Mouse (Mus musculus) thymus, adult 18-20 months (tissue): ENCODE results near the gene Tex21.

Experiments
- DNase-seq, 2 experiments: peaks; one replicate each; pipeline ENCODE4 v3.0.0; 2022; ENCODE audit warnings: mixed read lengths in 2 of 2

Gene Tex21

DNA sequence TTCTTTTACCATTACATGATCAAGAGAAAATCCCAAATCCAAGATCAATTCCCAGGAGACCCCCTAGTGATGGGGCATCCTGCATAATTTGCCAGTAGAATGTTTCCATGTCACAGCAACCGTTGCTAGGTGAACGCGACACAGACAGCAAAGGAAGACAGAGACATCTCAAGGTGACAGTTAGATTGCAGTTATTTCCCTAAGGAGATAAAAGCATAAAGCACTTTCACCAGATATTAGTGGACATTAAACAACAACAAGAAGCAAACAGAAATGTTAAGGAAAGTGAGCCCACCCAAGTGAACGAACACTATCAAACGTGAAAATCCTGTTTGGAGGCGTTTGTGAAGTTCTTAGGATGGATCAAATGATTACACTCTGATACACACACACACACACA is at the start of gene Tex21:
Gene Tex21 (minus strand): TSS at position 101 of the 400 bp plus-strand sequence.
- no peak for DNase-seq

DNA sequence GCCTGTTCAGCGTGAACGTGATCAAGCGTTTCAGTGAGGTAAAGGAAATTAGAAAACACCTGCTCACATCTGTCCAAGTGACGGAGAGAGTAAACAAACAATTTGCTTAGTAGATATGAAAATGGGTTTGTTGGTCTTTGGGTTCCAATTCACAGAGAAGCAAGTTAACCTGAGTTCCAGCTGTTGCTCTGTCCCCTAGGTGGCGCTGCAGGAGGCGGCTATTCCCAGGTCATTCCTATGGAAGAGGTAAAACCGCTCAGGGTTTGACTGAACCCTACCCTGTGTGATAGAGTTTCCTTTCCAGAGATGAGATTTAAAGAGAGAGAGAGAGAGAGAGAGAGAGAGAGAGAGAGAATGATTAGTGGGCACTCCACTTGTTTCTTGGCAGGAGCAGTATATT is 46.6 kb upstream of the Tex21 start:
- DNase-seq, result no peak

DNA sequence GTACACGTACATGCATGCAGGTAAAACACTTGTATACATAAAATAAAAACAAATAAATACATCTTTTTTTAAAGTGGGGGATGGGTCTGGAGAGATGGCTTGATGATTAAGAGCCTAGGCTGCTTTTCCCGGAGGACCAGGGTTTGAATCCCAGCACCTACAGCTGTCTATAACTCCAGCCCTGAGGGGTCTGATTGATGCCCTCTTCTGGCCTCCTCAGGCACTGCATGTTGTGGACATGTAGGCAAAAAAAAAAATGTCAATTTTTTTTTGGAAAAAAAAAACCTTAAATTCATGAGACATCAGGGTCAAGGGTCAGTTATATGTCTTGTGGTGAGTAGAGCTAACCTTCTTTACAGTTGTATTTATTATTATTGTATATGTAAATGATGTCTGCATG is 43.7 kb upstream of the Tex21 start:
- no peak for DNase-seq

DNA sequence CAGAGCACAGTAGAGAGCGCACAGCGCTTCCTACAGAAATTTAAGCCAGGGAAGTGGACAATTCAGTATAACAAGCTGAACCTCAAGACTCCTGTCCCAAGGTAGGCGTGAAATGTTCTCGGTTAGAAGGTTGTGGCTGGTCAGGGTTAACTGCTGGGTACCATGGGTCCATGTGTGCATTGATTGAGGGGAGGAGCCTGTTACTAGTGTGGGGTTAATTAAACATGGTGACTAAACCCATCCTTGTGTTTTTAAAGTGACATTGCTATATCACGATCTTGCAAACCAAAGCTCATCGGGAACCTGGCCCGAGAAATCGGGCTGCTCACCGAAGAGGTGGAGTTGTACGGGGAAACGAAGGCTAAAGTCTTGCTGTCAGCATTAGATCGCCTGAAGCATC is 42.9 kb upstream of the Tex21 start:
- no peak for DNase-seq

DNA sequence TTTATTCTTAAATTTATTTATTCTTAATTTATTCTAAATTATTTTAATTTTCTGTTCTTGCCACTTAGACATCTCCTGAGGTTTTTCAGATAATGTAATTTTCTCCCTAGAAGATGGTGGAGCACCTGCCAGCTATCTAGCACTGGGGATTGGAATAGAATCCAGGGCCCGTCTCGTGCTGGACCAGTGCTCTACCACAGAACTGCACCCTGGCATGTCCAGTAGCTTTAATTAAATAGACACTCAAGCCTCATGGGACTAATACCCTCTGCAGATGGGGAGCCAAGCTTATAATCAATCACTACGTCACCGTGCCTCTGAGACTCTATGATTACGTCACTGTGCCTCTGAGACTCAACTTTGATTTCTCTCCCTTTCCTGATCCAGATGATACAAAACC is 41.9 kb upstream of the Tex21 start:
- no peak for DNase-seq

DNA sequence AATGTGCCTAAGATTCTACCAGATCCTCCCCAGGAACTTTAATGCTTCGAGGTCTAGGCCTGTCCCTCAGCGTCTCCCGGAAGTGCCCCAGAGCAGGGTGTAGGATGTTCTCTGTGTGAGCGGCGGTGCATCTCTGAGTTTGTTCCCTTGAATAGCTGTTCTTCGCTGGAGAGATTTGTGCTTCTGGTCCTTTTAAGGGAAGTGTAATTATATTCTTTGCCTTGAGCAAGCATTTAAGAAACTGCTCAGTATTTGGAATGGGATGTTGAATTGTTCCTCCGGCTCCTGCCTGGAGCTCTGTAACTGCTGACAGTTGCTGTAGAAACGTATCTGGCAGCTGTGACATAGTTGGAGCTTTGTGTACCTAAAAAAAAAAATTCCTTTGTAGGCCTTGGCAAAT is 41.4 kb upstream of the Tex21 start:
- no peak for DNase-seq

DNA sequence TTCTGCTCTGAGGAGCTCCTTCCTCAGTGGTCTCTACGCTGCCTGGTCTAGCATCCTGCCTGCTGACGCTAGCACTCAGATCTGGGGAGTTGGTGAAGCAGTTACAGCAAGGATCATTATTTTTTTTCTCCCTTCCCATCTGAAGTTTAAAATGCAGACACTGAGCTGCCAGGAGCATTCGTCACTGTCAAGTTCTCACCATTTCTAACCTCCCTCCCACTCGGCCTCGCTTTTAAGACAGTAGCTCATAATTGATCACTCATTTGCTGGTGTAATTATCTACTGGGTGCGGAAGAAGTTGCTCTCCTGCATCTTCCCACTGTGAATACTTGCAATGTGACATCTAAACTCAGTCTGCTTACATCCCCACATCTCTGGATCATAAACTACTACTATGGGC is 38.9 kb upstream of the Tex21 start:
- no peak for DNase-seq

DNA sequence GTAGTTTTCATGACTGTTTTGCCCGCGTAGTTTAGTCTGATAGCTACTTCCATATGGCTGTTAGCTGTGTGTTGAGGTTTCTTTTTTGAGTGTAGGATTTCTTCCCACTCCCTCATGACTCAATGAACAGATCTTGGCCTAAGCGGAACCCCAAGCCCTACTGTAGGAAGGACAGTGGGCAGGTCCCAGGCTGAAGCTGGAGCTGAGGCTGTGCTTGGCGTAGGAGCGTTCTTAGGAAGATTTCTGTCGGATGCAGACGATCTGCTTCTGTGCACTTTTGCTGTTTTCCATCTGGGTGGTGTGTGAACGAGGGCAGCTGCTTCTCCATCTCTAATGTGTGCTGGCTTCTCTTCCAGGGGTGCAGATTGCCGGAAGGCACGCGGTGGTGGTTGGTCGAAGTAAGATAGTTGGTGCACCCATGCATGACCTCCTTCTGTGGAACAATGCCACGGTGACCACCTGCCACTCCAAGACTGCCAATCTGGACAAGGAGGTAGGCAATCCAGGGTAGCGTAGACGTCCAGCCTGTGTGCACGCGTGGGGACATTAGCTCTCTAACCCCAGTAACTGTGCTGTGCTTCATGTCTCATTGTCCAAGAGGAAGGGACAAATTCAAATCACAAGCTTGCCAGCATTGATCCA is 36.1 kb upstream of the Tex21 start:
- DNase-seq, result no peak

DNA sequence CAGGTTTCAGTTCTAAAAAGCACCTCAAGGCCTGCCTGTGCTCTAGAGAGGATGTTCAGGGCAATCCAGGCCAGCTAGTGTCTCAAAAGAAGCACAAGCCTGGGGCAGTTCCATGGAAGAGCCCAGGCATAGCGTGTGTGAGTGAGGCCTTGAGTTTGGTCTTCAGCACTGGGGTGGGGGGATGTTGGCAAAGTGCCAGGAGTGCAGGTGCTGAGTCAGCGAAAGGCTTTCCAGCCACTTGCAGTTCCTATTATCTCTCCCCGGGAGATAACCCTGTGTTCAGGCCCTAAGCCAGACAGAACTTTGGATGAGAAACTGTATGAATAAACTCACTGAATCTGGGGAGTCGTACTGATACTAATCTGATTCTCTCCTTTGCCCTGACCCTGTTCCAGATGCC is 35.6 kb upstream of the Tex21 start:
- no peak for DNase-seq

DNA sequence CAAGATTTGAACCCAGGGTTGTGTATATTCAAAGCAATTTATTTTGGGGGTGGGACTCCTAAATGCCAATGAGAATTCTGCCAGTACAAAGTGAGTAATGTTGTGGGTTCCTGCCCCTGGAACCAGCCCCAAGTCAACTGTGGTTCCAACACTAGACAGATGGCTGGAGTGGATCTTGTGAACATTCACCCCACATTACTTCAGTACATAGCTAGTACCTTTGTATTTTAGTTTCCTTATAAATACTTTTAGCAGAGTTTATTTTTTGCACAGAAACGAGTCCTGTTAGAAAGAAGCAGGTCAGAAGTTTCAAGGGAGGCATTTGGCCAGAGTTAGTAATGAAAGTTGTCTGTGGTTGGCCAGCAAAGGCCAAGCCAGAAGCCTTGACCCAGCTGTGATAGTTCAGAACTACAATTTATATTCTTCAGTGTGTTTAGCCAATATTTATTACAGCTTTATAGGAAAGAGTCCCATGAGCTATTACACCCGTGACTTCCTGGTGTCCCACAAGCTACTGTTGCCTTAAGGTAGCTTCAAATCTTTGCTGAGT is 34.6 kb upstream of the Tex21 start:
- DNase-seq, result no peak

DNA sequence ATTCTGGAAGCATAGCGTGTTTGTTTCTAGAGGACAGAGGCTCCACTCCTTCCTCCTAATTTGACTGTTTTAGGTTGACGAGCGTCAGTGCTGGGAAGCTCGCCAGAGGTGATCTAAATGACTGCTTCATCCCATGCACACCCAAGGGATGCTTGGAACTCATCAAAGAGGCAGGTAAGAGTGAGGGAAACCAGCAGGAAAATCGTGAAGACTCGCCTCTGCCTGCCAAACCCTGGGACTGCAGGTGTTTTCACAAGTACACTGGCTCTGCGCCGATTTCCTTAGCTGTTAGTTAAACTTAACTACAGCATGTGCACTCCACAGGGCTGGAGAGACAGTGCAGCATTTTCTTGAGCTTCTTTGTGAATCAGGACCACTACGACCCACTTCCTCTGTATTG is 34.0 kb upstream of the Tex21 start:
- no peak for DNase-seq

DNA sequence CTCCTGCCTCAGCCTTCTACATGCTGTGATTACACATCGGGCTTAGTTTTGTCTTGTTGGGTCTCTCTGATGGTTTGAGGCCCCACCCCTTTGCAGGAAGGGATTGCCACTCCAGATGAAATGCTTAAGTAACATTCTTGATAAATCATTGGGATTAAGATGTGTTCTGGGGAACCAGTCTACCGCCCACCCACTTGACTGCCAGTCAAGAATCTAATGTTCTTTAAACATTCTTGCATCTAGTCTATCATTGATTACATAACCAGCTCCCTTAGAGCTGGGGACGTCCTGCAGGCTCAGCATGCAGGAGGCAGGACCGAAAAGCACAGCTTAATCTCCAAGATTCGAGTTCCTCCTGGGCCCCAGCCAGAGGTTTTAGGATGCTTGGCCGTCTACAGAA is 31.7 kb upstream of the Tex21 start:
- no peak for DNase-seq

DNA sequence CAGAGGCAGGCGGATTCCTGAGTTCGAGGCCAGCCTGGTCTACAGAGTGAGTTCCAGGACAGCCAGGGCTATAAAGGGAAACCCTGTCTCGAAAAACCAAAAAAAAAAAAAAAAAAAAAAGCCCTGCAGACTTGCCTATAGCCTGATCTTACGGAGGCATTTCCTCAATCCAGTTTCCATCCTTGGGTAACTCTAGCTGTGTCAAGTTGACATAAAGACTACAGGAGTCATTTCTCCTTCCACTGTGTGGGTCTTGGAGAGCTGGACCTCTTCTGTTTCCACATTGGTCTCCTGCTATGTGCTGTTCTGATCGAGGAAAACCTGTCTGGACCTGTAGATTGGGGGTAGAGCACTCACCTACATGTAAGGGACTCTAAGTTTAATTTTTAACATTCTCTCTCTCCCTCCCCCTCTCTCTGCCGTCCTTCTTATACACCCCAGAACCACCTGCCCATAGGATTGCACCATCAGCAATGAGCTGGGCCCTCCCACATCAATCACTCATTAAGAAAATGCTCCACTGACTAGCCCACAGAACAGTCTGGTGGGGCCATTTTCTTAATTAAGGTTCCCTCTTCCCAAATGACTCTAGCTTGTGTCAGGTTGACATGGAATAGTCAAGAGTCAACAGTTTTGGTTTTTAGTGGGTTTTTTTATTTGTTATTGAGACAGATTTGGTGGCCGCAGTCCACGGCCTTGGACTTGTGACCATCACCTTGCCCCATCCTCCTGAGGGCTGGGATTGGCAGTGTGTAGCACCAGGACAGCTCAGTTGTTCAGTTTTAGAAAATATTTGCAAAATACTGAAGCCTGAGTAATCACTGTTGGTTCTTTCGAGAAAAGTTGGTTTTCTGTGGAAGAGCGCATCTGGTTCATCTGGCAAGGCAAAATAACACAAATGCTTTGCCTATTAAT is 26.3 kb upstream of the Tex21 start:
- no peak for DNase-seq

DNA sequence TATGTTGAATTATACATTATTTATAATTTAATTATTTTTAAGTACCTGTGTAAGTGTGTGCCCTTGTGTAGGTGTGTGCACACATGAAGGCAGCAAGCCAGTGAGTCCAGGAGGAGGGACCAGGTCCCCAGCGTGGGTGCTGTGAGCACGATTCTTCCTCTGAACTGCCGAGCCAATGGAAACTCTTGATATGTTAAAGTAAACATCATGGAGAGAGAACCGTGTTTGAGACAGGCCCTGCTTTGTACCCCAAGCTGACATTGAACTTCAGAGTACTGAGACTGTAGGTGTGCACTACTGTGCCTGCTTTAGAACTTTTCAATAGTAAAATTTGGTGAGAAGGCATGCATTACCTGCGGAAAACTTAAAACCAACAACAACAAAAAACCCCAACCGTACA is 25.0 kb upstream of the Tex21 start:
- no peak for DNase-seq

DNA sequence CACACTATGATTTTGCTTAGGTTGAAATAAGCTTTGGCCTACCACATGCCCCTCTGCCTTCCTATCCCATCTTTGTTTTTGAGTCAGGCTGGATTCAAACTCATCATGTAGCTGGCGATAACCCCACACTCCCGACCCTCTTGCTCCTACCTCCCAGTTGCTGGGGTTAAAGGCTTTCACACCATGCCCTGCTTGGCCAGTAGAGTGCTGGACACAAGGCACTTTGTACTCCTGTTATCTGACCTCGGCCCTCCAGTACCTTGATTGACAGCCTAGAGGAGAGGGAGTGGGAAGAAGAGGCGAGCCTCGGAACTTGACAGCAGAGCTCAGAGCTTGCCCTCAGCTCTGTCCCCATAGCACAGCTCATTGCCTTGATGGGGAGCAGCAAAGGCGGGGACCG is 22.6 kb upstream of the Tex21 start:
- DNase-seq, result no peak

DNA sequence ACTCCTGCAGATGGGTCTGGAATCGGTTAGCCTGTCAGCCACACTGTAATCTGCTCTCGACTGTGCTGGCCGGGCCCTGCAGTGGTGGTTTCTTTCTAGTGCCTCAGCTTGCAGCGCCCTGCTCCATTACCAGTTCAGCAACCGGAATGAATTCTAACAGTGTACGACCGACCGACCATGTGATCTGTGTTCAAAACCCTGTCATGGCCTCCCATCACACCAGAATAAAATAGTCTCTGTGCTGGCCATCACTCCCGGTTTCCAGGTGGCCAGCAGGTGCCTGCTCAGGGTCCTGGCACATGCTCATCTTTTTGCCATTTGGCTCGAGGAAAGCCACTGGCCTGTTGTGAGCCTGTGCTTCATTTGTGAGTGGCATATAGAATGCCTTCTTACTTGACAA is 22.1 kb upstream of the Tex21 start:
- DNase-seq, result no peak

DNA sequence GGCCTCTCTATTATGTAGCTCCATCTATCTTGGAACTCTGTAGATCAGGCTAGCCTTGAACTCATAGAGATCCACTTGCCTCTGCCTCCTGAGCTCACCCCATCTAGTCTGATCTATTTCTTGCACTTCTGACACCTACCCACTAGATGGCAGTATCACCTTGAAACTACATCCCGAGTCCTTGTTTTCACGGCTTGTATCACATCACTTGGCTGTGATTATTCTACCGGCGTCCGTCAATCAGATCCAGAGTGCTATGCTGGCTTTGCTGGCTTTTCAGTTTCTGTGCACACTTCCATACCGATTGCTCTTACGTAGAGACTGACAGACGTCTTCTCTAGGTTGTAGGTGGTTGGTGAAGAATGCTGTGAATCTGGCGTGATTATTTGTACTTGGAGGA is 20.3 kb upstream of the Tex21 start:
- no peak for DNase-seq

DNA sequence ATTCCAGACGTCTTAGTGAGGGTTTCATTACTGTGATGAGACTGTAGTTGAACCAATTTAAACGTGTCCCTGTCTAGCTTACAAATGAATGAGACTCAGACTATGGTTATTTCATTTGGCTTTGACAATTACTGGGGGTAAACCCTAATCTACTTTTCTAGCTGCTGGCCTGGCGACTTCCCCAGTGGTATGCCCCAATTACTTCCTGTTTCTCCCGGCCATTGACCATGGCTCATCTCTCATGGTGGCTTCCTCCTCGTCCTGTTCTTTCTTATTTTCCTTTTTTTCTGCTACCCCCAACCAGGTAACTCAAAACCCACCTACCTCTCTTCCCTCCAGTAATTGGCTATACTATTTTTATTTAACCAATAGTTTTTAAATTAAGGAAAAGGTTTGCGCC is 18.5 kb upstream of the Tex21 start:
- DNase-seq, result no peak

DNA sequence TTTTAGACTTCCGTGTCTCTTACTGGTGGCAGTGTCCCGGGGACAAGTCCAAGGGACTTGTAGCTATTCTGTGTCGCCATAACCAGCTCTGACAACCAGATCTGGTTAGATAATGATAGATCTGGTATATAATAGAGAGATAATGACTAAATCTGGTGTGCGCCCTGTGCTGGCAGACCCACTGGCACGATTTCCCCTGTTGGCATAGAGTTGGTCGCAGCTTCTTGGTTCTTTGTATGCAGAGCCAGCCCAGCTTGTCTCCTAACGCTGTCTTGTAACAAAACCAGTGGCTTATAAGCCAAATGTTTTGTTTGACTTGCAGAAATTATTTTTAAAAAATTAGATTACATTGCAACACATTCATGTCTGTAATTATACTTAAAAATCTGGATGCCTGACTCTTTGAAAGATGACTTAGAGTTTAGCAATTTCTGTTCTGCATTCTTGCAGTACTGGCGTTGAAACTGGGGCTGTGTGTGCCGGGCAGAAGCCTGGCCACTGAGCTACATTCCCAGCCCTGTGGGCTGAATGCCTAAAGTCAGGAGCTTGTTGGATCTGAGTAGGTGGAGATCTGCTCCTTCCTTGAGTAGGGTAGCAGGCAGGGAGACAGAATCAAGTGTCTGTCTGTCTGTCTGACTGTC is 17.9 kb upstream of the Tex21 start:
- DNase-seq, result no peak

DNA sequence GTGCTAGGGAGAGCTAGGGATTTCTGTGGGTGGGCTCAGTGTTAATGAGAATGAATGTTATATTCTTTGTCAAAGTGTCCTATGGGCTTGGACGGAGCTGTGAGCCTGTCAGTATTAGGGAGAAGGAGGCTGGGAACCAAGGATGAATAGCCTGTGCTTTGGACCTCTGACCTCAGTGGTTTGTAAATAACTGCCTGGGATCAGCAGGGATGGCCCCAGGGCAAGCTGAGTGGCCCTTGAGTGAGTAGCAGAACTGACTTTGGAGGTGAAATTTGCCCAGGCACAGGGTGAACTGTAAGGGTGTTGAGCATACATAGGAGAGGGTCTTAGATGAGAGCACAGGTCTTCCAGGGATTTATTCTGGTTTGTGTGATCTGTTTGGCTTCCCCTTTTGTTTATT is 17.3 kb upstream of the Tex21 start:
- no peak for DNase-seq

DNA sequence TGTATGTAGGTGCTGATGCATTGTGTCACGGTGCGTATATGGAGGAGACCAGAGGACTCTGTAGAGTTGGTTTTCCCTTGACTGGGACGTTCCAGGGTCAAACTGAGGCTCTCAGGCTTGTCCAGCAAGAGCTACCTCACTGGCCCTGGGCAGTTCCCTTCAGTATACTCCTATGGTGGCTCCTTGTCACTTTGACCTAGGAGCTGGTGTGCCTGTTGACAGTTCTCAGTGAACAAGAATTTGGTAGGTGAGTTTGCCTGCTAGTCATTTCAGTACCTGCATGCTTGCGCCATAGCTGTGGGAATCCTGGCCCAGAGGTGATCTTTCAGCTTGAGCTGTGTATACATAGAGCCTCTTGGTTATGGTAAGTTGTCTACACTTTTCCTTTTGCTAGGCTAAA is 16.4 kb upstream of the Tex21 start:
- DNase-seq, result no peak

DNA sequence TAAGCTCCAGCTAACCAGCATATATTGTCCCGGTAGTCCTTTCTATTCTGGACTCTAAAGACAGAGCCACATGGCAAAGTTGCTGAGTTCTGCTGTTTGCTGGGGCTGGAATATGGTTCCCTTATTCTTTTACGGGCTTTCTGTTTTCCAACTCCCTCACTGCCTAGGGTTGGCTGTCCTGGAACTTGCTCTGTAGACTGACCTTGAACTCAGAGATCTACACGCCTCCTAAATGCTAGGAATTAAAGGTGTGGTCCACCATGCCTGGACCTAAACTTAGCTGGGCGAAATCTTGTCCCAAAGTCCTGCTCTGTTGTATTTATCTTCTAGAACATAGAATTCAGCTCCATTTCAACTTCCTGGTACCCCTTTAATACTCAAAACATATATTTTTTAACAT is 15.0 kb upstream of the Tex21 start:
- DNase-seq, result no peak

DNA sequence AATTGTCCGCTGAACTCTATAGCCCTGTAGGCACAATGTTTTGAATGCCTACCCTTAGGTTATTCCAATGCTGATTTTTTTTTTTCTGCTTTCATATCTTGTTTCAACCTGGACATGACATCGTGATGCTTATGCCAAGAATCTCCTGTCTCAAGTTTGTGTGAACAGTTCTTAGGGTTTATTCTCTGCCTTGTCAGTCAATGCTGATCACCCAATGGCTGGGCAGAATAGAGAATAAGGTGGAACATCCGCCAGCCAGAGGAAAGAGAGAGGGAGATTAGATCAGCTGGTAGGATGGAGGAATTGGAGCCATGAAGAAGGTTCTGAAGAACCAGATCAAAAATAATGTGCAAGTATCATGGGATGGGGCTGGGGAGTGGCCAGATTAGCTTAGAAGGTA is 14.1 kb upstream of the Tex21 start:
- no peak for DNase-seq
